Mouse (Mus musculus) left cerebral cortex, adult 11 months (tissue): ENCODE measurements at regions not wholly inside any gene's neighbourhood (a gene's known extent, or its start where the extent isn't known, plus 50 kb on each side); places are given as distances from the start of the nearest gene placed in this dataset.

Experiments
- DNase-seq: peaks from one replicate; pipeline ENCODE4 v3.0.0; 2022; ENCODE audit warnings: low spot score

GRCm38 (mm10) chr6:137931318-137931717, 148.4 kb downstream of the Slc15a5 start:
- no peak for DNase-seq

- DNase-seq: no peak
Observed at GRCm38 (mm10) chr6:137923364-137923763, 156.4 kb downstream of the Slc15a5 start.

- DNase-seq: no peak
Observed at GRCm38 (mm10) chr6:137918156-137918555, 161.6 kb downstream of the Slc15a5 start.

GRCm38 (mm10) chr6:137907836-137908235, 153.5 kb downstream of the Dera start:
- peak; percentile 24 for DNase-seq
